Mouse (Mus musculus) cerebellum, adult 18-20 months (tissue): Measurements from ENCODE around the gene Npy1r.

Experiments used
- DNase-seq, 2 experiments: peaks; one replicate each; pipeline ENCODE4 v3.0.0; 2021

The Npy1r gene

GRCm38 (mm10) chr8:66696970-66697843, at the start of gene Npy1r:
Npy1r (plus strand) TSS chr8:66697192.
- DNase-seq, result no peak

DNA sequence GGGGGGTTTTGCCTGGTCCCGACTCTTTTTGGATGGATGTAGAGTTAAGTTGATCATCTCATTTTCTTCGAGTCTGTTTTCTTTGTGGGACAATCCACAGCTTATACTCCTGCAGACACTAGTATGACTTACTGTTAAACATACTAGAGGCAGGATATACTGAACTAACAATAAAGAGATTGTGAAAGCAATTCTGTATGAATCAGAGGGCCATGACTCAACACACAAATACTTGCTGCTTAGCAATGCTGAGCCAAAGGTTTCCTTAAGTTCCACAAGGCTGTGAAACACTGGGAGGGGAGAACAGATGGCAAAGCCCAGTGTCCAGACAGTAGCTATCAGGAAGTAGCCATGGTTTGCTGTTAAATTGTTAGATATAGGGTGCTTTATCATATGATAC, 15.7 kb upstream of the Npy1r start:
- no peak for DNase-seq

GRCm38 (mm10) chr8:66687511-66688329, 9.3 kb upstream of the Npy1r start, which contains the start of gene Npy5r:
Npy5r (minus strand) TSS chr8:66688128.
- DNase-seq, result peak in 1 of 2 experiments; percentile 8

DNA sequence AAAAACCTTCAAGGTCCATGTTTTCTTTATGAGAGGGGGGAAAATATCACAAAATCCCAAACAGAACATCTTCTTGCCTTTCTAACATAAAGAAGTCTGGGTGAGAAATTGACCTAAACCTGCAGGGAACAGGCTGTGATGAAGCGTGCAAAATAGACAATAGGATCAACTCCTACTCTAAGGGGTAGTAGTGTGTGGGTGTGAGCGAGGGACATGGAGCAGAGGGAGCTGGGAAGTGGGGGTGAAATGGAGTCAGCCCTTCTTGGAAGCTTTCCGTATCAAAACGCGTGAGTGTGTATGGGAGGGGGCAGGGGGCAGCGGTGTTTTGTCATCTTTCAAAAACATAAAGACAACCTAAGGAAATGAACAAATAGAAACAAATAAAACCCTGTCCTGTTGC, 8.6 kb upstream of the Npy1r start:
- DNase-seq, result no peak

GRCm38 (mm10) chr8:66688799-66689198, 8.2 kb upstream of the Npy1r start:
- no peak for DNase-seq

DNA sequence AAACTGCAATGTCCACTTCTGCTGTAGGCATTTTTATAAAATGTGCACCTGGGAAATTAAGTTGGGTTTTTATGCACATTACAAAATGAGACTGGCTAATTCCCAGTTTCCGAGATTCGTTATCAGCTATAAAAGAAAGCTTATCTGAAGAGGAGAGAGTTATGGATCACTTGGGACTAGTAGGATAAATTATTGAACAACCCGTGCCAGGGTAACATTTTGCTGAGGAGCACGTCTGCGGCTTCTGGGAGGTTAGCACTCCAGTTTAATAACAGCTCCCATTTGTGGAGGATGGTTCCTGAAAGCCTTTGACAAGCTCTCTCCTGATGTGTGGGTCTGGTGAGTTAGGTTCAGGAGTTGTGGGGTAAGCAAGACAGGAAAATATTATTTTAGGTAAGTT, 6.6 kb upstream of the Npy1r start:
- DNase-seq, result no peak

DNA sequence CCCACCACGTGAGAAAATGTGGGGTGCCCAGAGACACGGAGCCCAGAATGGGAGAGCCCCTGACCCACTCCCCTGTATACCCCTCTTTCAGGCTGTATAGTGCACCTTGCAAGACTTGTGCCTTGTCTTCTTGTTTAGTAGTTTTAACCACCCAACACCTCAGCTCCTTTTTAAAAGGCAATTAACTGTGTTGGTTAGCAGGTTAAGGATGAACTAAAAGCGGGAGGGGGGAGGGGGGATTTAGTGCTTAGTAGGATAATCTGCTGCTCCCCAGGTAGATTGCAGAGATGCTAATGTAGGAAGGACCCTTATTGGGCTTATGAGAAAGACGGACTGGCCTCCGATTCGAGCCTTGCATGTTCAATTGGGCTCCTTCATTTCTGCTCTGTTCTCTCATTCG, 1.0 kb downstream of the Npy1r start:
- DNase-seq, result no peak

DNA sequence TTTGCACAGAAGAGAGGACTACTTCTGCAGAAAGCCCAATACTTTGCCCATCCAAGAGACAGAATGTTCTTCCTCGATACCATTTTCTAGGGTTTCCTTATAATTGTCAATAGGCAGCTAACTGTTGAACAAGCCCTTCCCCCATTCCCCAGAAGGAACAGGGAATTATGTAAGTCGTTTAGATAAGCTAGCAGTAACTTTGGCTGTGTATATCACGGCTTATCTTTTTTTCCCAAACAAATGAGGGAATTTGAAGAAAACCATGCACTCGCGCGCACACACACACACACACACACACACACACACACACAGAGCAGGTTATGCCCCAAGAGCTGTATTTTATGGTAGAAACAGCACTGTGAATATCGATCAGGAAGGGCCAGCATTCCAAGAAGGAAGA, 1.8 kb downstream of the Npy1r start:
- DNase-seq, result no peak

GRCm38 (mm10) chr8:66714324-66714975, 17.5 kb downstream of the Npy1r start:
- no peak for DNase-seq

DNA sequence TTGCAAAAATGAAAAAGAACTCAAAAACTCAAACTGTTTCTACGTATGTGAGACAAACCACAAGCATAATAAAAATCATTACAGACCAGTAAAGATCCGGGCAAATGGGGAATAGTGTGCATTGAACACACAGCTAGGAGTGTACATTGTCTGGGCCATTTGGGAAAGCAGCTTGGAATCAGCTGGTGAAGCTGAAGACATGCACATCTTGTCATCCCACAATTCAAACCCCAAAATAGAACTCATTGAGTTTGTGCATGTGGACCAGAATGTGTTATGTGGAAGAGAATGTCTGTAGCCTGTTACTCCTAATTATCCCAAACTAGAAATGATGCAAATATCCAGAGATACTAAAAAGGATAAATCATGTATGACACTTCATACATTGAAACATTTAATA, 25.8 kb downstream of the Npy1r start:
- no peak for DNase-seq

DNA sequence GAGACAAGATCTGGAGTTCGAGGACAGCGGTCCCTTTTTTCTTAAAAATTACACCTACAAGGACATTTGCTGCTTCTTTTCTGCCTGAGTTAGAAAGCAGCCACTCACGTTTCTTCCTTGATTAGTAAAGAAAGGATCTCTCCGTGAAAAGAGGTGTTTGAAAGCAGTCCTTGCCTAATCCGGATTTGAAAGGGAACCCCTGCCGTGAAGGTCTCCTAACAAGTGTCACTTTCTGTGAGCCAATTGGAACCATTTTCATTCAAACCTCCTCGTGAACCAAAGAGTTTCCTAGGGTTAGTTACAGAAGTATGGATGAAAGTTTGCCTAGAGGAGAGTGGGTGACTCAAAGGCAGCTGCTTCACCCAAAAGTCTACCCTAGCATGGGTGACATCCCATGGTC, 32.5 kb downstream of the Npy1r start:
- no peak for DNase-seq

GRCm38 (mm10) chr8:66731957-66732356, 35.0 kb downstream of the Npy1r start:
- DNase-seq, result no peak

GRCm38 (mm10) chr8:66742359-66742758, 45.4 kb downstream of the Npy1r start:
- DNase-seq, result no peak

GRCm38 (mm10) chr8:66745612-66746011, 48.6 kb downstream of the Npy1r start:
- no peak for DNase-seq

GRCm38 (mm10) chr8:66751621-66752020, 54.6 kb downstream of the Npy1r start:
- no peak for DNase-seq

- DNase-seq, result no peak
These were observed 59.2 kb downstream of the Npy1r start for GRCm38 (mm10) chr8:66756161-66756560.
